Mouse (Mus musculus) liver, embryonic 12.5 days (tissue): ENCODE results near the gene Csf2. TPM values are rescaled to one million over a fixed set of nuclear protein-coding genes. Genes with fewer than 3 reads are reported as not detected.

Experiments
- ATAC-seq: fragments of 200-750 bp; cut with Nextera tagmentation; 2 replicates; pipeline ENCODE4 v1.8.0; 2017; ENCODE audit warnings: moderate number of reproducible peaks, mild to moderate bottlenecking, moderate library complexity
- H3K27ac ChIP-seq: fragments of 300-500 bp; sonication (generic); 2 replicates; pipeline ENCODE4 v1.5.1; 2016; ENCODE audit warnings: mild to moderate bottlenecking
- H3K27me3 ChIP-seq: fragments of 300-500 bp; sonication (generic); replicated peaks from 2 replicates; pipeline ENCODE4 v1.6.1; 2016; ENCODE audit warnings: mild to moderate bottlenecking, moderate library complexity
- H3K36me3 ChIP-seq: fragments of 300-500 bp; sonication (generic); 2 replicates; pipeline ENCODE4 v1.6.1; 2016; ENCODE audit warnings: mild to moderate bottlenecking, moderate library complexity
- H3K4me1 ChIP-seq: fragments of 300-500 bp; sonication (generic); 2 replicates; pipeline ENCODE4 v1.6.1; 2016
- H3K4me2 ChIP-seq: fragments of 300-500 bp; sonication (generic); 2 replicates; pipeline ENCODE4 v1.6.1; 2016; ENCODE audit warnings: mild to moderate bottlenecking, moderate library complexity
- H3K4me3 ChIP-seq: fragments of 300-500 bp; sonication (generic); 2 replicates; pipeline ENCODE4 v1.5.1; 2016; ENCODE audit warnings: mild to moderate bottlenecking, moderate library complexity
- H3K9ac ChIP-seq: fragments of 300-500 bp; sonication (generic); 2 replicates; pipeline ENCODE4 v1.6.1; 2016; ENCODE audit warnings: mild to moderate bottlenecking, moderate library complexity
- H3K9me3 ChIP-seq: fragments of 300-500 bp; sonication (generic); replicated peaks from 2 replicates; pipeline ENCODE4 v1.6.1; 2016; ENCODE audit warnings: mild to moderate bottlenecking, moderate library complexity
- WGBS: fragments of 180-500 bp; shearing (Covaris S2); methylation state at CpG from one replicate; pipeline ENCODE4 v1.1.7; 2016; ENCODE audit not compliant: insufficient replicate concordance; 5-methylcytosine and 5-hydroxymethylcytosine counted together
- polyA plus RNA-seq: library from polyadenylated mRNA; unstranded; fragments of >200 nt; fragmentation: Nextera tagmentation; extraction: Ambion mirVana; gene quantifications from 2 replicates; pipeline ENCODE4 v1.2.1, GENCODE M21; 2016

Csf2 gene
- polyA plus RNA-seq, 1 experiment from 2014 or later, result not detected

- ATAC-seq, result no peak
- H3K4me3 ChIP-seq, result no peak overlapping the region
- no peaks in the 10 kb centered on the region for H3K36me3 ChIP-seq
- peaks cover 7% of the 10 kb centered on the region; the same call in 1 of the 2 replicates for H3K27me3 ChIP-seq
- no peak overlapping the region for H3K9ac ChIP-seq
- H3K27ac ChIP-seq, result no peak overlapping the region
- 61% methylated on average over 9 of the region's 9 CpGs for WGBS
- H3K4me2 ChIP-seq, result no peak overlapping the region
- no peaks in the 10 kb centered on the region for H3K4me1 ChIP-seq
- H3K9me3 ChIP-seq, result no peaks in the 10 kb centered on the region
These were observed 25.6 kb downstream of the Csf2 start for GRCm38 (mm10) chr11:54223637-54224474.

DNA sequence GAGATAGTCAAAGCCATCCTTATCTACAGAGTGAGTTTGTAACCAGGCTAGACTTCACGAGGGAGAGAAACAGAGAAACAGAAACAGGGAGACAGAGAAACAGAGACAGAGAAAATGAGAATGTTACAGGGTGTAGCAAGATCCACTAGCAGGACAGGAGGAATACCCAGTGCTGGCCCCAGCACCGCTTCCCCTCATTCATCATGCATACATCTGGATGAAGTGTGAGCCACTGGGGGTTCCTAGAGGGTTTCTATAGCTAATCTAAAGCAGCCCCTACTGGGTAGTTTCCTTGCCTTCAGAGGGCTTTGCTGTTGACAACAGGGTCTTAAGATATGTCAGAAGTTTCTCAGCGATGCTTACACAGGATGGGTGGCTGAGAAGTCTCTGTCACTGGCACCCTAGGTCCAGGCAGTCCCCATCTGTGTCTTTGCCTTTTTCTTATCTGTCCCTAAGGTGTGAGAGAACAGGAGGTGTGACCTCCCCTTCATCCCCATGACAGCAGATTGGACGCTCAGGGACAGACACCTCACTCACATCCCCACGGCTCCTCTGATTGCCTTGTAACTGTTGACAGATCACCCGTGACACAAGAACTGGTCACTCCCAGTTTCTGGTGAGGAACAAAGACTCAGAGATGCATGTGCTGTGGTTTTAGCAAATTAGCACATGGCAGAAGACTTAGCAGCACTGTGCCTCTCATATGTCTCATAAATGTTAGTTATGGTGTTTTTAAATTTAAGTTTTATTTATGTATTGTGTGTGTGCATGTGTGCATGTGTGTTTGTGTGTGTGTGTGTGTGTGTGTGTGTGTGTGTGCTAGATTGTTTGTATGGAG is 29.3 kb downstream of the Csf2 start:
- Histone ChIP-seq H3K4me2 (no peak overlapping the region), H3K27ac (no peak overlapping the region), H3K9me3 (no peaks in the 10 kb centered on the region), H3K9ac (no peak overlapping the region), H3K27me3 (peaks cover 19% of the 10 kb centered on the region; the same call in 1 of the 2 replicates), H3K4me3 (no peak overlapping the region), H3K36me3 (no peaks in the 10 kb centered on the region), H3K4me1 (no peaks in the 10 kb centered on the region)
- no peak for ATAC-seq
- WGBS, result 28% methylated on average over 6 of the region's 6 CpGs

DNA sequence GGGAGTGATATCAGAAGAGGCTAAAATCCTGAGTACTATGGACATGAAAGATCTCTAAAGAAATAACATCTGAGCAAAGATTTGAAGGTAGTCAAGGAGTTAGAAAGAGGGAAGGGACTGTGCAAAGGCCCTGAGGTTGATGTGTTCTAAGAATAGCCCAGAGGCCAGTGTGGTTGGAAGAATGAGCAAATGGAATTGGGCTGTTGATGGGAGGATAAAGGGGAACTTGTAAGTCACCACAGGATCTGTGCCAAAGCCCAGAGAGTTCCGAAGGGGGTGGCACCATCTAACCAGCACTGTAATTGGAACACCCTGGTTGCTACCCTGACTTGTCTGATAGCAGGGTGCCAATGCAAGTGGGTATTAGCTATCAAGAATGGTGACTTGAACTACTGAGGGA is 30.3 kb downstream of the Csf2 start:
- H3K27me3 ChIP-seq, result peaks cover 23% of the 10 kb centered on the region; the same call in 1 of the 2 replicates
- H3K36me3 ChIP-seq, result no peaks in the 10 kb centered on the region
- WGBS, result 41% methylated on average over 1 of the region's 1 CpGs
- no peak overlapping the region for H3K27ac ChIP-seq
- H3K4me2 ChIP-seq, result no peak overlapping the region
- no peaks in the 10 kb centered on the region; the same call in 1 of the 2 replicates for H3K4me1 ChIP-seq
- no peak overlapping the region for H3K9ac ChIP-seq
- ATAC-seq, result no peak
- no peaks in the 10 kb centered on the region for H3K9me3 ChIP-seq
- H3K4me3 ChIP-seq, result no peak overlapping the region

DNA sequence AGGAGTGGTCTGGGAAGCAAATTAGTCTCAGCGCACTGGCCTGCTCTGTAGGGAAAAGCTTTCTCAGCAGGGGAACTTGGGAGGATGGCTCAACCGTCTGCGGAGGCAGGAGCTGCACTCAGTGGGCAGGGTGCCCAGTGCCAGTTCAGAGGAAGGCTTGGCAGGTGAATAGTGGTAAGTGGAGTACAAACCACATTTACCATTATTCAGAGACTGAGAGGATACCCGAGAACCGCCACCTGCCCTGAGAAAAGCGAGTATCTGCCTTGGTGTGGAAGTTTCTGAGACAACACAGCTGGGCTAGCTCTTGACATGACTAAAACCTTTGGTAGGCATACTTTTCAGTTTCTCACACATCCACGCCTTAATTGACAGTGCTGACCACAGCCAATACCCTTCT is 32.1 kb downstream of the Csf2 start:
- Histone ChIP-seq H3K4me3 (no peak overlapping the region), H3K36me3 (no peaks in the 10 kb centered on the region), H3K4me1 (no peaks in the 10 kb centered on the region; the same call in 1 of the 2 replicates), H3K4me2 (no peak overlapping the region), H3K9ac (no peak overlapping the region), H3K27me3 (peaks cover 29% of the 10 kb centered on the region; the same call in 1 of the 2 replicates), H3K27ac (no peak overlapping the region), H3K9me3 (no peaks in the 10 kb centered on the region)
- no peak for ATAC-seq
- 54% methylated on average over 7 of the region's 7 CpGs for WGBS

DNA sequence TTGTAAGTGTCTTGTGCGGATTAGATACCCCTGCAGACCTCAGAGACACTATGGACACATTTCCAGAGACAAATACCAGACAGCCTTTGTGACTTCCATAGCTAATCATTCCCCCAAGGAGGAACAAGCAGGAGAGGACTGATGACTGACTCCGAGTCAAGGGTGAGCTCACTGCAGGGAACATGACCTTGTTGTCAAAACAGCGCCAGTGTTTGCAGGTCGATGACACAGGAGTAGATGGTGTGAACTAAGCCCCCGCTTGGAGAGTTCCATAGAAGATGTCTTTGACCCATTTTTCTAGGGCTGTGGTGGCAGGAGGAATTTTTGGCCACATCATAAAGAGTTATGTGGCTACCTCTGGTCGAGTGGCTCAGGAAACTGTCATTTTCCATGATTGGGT is 33.4 kb downstream of the Csf2 start:
- 61% methylated on average over 6 of the region's 6 CpGs for WGBS
- no peak for ATAC-seq
- Histone ChIP-seq H3K4me3 (no peak overlapping the region), H3K27ac (no peak overlapping the region), H3K4me2 (no peak overlapping the region), H3K9me3 (no peaks in the 10 kb centered on the region), H3K4me1 (no peaks in the 10 kb centered on the region; the same call in 1 of the 2 replicates), H3K36me3 (no peaks in the 10 kb centered on the region), H3K27me3 (peaks cover 29% of the 10 kb centered on the region; the same call in 1 of the 2 replicates), H3K9ac (no peak overlapping the region)

DNA sequence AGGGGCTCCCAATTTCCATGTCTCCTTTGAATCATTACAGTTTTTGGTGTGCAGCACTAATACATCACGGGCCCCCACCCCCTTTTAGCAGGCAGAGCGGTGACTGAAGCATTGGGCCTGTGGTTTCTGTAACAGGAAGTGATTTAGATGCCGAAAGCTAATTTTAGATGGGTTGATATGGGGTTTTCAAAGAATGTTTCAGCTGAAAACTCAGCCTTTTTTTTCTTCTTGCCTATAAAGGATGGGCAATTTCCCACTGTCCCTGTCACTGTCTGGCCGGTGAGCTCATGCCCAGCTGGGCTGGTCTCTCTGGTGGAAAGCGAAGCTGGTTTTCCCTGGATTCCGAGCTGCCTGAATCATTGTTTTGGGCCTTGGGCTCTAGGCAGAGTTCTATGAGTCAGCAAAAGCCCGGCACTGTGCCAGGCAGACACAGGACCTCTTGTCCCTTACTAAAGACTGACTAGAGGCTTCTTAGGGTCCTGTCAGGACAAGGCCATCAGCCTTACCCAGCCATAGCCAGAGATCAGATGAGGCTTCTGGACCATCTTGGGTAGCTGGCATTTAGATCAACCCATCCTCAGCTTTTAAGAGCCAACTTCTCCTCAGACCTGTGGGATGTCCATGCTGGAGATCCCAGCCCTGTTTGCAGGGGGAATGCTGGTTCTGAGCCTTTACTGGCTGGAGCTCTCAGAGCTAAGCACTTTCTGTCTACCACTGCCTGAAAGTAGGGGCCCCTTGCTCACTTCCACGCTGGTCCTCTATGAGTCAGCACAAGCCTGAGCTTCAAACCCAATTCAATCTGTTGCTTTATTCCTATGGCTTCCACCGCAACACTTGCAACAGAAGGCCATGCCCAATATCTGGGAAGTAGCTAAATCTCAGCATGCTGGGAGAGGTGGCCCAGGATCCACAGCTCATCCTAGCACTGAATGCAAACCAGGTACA is 34.7 kb downstream of the Csf2 start:
- Histone ChIP-seq H3K27me3 (peaks cover 29% of the 10 kb centered on the region; the same call in 1 of the 2 replicates), H3K9me3 (no peaks in the 10 kb centered on the region), H3K27ac (no peak overlapping the region), H3K9ac (no peak overlapping the region), H3K4me3 (no peak overlapping the region), H3K4me2 (no peak overlapping the region), H3K4me1 (no peaks in the 10 kb centered on the region; the same call in 1 of the 2 replicates), H3K36me3 (no peaks in the 10 kb centered on the region)
- 29% methylated on average over 9 of the region's 9 CpGs for WGBS
- ATAC-seq, result no peak

DNA sequence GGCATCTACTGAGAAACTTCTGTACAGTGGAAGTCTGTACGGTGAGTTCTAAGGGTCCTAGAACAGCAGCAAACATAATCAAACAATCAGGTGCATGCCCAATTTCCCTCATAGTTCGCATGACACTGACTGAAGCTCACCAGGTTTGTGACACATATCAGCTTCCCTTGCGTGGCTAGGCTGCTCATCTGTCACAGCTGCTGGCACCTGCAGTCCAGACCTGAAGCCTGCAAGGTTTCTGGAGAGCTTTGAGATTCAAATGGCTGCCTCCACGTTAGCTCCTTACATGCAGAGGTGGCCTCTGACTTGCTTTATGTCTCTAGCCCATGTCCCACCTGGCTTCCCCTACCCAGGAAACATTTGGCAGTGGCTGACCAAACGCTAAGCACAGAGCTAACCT is 35.8 kb downstream of the Csf2 start:
- no peaks in the 10 kb centered on the region for H3K9me3 ChIP-seq
- H3K27ac ChIP-seq, result no peak overlapping the region
- WGBS, result 57% methylated on average over 5 of the region's 5 CpGs
- no peak overlapping the region for H3K4me3 ChIP-seq
- H3K4me2 ChIP-seq, result no peak overlapping the region
- H3K9ac ChIP-seq, result no peak overlapping the region
- peaks cover 25% of the 10 kb centered on the region; the same call in 1 of the 2 replicates for H3K27me3 ChIP-seq
- ATAC-seq, result no peak
- H3K4me1 ChIP-seq, result no peaks in the 10 kb centered on the region; the same call in 1 of the 2 replicates
- H3K36me3 ChIP-seq, result no peaks in the 10 kb centered on the region

DNA sequence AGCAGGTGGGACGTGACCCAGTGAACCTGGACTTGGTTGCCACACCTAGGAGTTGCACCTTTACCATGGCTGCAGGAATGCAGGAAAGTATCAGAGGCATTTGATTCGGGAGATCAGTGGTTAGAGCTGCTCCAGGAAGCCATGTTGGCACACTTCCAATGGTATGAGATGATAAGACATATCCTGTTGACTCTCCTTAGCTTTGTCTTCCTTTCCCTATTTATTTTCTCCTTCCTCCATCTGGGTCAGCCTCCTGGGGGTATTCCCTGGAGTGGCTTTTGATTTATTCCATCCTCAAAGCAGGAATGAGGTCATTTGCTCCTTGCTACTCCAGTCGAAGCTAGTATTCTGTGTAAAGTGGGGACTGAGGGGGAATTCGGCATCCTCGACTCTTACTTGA is 42.5 kb downstream of the Csf2 start:
- H3K36me3 ChIP-seq, result no peaks in the 10 kb centered on the region
- H3K4me3 ChIP-seq, result no peak overlapping the region
- no peak overlapping the region for H3K4me2 ChIP-seq
- ATAC-seq, result no peak
- peaks cover 2% of the 10 kb centered on the region for H3K4me1 ChIP-seq
- no peaks in the 10 kb centered on the region for H3K9me3 ChIP-seq
- 65% methylated on average over 5 of the region's 5 CpGs for WGBS
- H3K9ac ChIP-seq, result no peak overlapping the region
- no peak overlapping the region for H3K27ac ChIP-seq
- peaks cover 5% of the 10 kb centered on the region; the same call in 1 of the 2 replicates for H3K27me3 ChIP-seq

GRCm38 (mm10) chr11:54205366-54205765 is 44.1 kb downstream of the Csf2 start:
- Histone ChIP-seq H3K4me2 (no peak overlapping the region), H3K9ac (no peak overlapping the region), H3K27ac (no peak overlapping the region), H3K27me3 (peaks cover 3% of the 10 kb centered on the region; the same call in 1 of the 2 replicates), H3K36me3 (no peaks in the 10 kb centered on the region), H3K4me3 (no peak overlapping the region), H3K4me1 (peaks cover 17% of the 10 kb centered on the region), H3K9me3 (no peaks in the 10 kb centered on the region)
- no peak for ATAC-seq
- WGBS, result 57% methylated on average over 6 of the region's 6 CpGs

GRCm38 (mm10) chr11:54204781-54205180 is 44.7 kb downstream of the Csf2 start:
- Histone ChIP-seq H3K4me3 (no peak overlapping the region), H3K36me3 (no peaks in the 10 kb centered on the region), H3K27me3 (no peaks in the 10 kb centered on the region), H3K9ac (no peak overlapping the region), H3K9me3 (no peaks in the 10 kb centered on the region), H3K27ac (no peak overlapping the region), H3K4me1 (peaks cover 17% of the 10 kb centered on the region), H3K4me2 (no peak overlapping the region)
- 65% methylated on average over 2 of the region's 2 CpGs for WGBS
- no peak for ATAC-seq

- H3K27ac ChIP-seq, result no peak overlapping the region
- H3K9ac ChIP-seq, result no peak overlapping the region
- no peaks in the 10 kb centered on the region for H3K9me3 ChIP-seq
- no peaks in the 10 kb centered on the region for H3K27me3 ChIP-seq
- 64% methylated on average over 2 of the region's 2 CpGs for WGBS
- peaks cover 17% of the 10 kb centered on the region for H3K4me1 ChIP-seq
- ATAC-seq, result no peak
- no peaks in the 10 kb centered on the region for H3K36me3 ChIP-seq
- H3K4me2 ChIP-seq, result no peak overlapping the region
- no peak overlapping the region for H3K4me3 ChIP-seq
These were observed 46.3 kb downstream of the Csf2 start for GRCm38 (mm10) chr11:54203162-54203561.
